Mouse (Mus musculus) megakaryocyte, embryonic 14.5 days (primary cell): ENCODE data around the gene Rora.

ENCODE experiments used
- FLI1 ChIP-seq: IDR thresholded peaks from 2 replicates; pipeline ENCODE4 v1.6.1; 2012; ENCODE audit warnings: low read length, inconsistent platforms, mixed read lengths
- GATA1 ChIP-seq: IDR thresholded peaks from 3 replicates; pipeline ENCODE4 v1.6.1; 2012; ENCODE audit warnings: mixed read lengths, low read length, inconsistent platforms, borderline replicate concordance

GRCm38 (mm10) chr9:68978656-68979055 lies 325.1 kb downstream of the Rora start:
- TF ChIP-seq GATA1, result no peak
- no peak for TF ChIP-seq FLI1
